Mouse (Mus musculus): Measurements from ENCODE around the gene Znrf2.
A peak's percentile ranks its signal among the peaks of the same experiment; 100 is the strongest.

Znrf2 gene

GRCm38 (mm10) chr6:54816388-54817065 lies at the start of gene Znrf2:
Znrf2 (plus strand) TSS chr6:54816916.
- peak; percentile 94 to 98 for DNase-seq

- no peak for DNase-seq
Observed at GRCm38 (mm10) chr6:54767746-54768145, 49.0 kb upstream of the Znrf2 start.

- no peak for DNase-seq
Observed at GRCm38 (mm10) chr6:54770766-54771165, 46.0 kb upstream of the Znrf2 start.

GRCm38 (mm10) chr6:54771171-54771570 lies 45.5 kb upstream of the Znrf2 start:
- peak; percentile 25 to 46 for DNase-seq

- DNase-seq = no peak
Observed at GRCm38 (mm10) chr6:54772078-54772477, 44.6 kb upstream of the Znrf2 start.

- no peak for DNase-seq
Observed at GRCm38 (mm10) chr6:54775739-54776138, 41.0 kb upstream of the Znrf2 start.

- DNase-seq = no peak
Observed at GRCm38 (mm10) chr6:54777661-54778060, 39.1 kb upstream of the Znrf2 start.

GRCm38 (mm10) chr6:54779968-54780367 lies 36.7 kb upstream of the Znrf2 start:
- peak; percentile 39 to 54 for DNase-seq

- DNase-seq = no peak
Observed at GRCm38 (mm10) chr6:54780569-54781304, 36.0 kb upstream of the Znrf2 start.

- DNase-seq = no peak
Observed at GRCm38 (mm10) chr6:54781881-54782280, 34.8 kb upstream of the Znrf2 start.

GRCm38 (mm10) chr6:54785098-54785730 lies 31.5 kb upstream of the Znrf2 start:
- no peak for DNase-seq

GRCm38 (mm10) chr6:54786766-54787165 lies 29.9 kb upstream of the Znrf2 start:
- DNase-seq = no peak

- DNase-seq = no peak
Observed at GRCm38 (mm10) chr6:54788493-54788892, 28.2 kb upstream of the Znrf2 start.

GRCm38 (mm10) chr6:54789139-54789538 lies 27.6 kb upstream of the Znrf2 start:
- DNase-seq = peak; percentile 21 to 45

GRCm38 (mm10) chr6:54790071-54790470 lies 26.6 kb upstream of the Znrf2 start:
- no peak for DNase-seq

- DNase-seq = no peak
Observed at GRCm38 (mm10) chr6:54793853-54794252, 22.9 kb upstream of the Znrf2 start.

GRCm38 (mm10) chr6:54794372-54794771 lies 22.3 kb upstream of the Znrf2 start:
- no peak for DNase-seq

GRCm38 (mm10) chr6:54794991-54795390 lies 21.7 kb upstream of the Znrf2 start:
- DNase-seq = no peak

GRCm38 (mm10) chr6:54795971-54796370 lies 20.7 kb upstream of the Znrf2 start:
- peak; percentile 63 to 74 for DNase-seq

- no peak for DNase-seq
Observed at GRCm38 (mm10) chr6:54802348-54802747, 14.4 kb upstream of the Znrf2 start.

GRCm38 (mm10) chr6:54804066-54804864 lies 12.5 kb upstream of the Znrf2 start:
- no peak for DNase-seq

GRCm38 (mm10) chr6:54805779-54806178 lies 10.9 kb upstream of the Znrf2 start:
- no peak for DNase-seq
